Mouse (Mus musculus): ENCODE measurements at regions not wholly inside any gene's neighbourhood (a gene's known extent, or its start where the extent isn't known, plus 50 kb on each side); places are given as distances from the start of the nearest gene placed in this dataset.

- no peak for DNase-seq (ENCODE audit: low spot score)
Observed at GRCm38 (mm10) chr11:34153749-34154525, 54.0 kb downstream of the Foxi1 start.

- DNase-seq (ENCODE audit: low spot score), result peak; percentile 89
Observed at GRCm38 (mm10) chr11:34149370-34149976, 51.1 kb upstream of the 4930469K13Rik start.
